Mouse (Mus musculus) left cerebral cortex, adult 8-10 months (tissue): ENCODE data around the gene Clmp. TPM values are rescaled to one million over a fixed set of nuclear protein-coding genes. Genes with fewer than 3 reads are reported as not detected.

Experiments used
- DNase-seq, 2 experiments: peaks; one replicate each; pipeline ENCODE4 v3.0.0; 2022; ENCODE audit warnings: low spot score in 2 of 2
- total RNA-seq, 4 experiments: library from RNA; stranded (reverse); gene quantifications; 2 replicates each; pipeline ENCODE4 v1.2.4; 2022

The Clmp gene
- total RNA-seq: 10 to 100 TPM; 23.9 to 26.1 (median 25.0) TPM

- no peak for DNase-seq
Observed at GRCm38 (mm10) chr9:40685801-40686420, at the start of gene Clmp. Gene Clmp (plus strand): TSS chr9:40685962.

GRCm38 (mm10) chr9:40636054-40636453, 49.7 kb upstream of the Clmp start:
- no peak for DNase-seq

GRCm38 (mm10) chr9:40637705-40638393, 47.9 kb upstream of the Clmp start:
- DNase-seq: no peak

GRCm38 (mm10) chr9:40638394-40639049, 47.2 kb upstream of the Clmp start:
- DNase-seq: no peak

GRCm38 (mm10) chr9:40639536-40640187, 46.1 kb upstream of the Clmp start:
- no peak for DNase-seq

GRCm38 (mm10) chr9:40641318-40641717, 44.4 kb upstream of the Clmp start:
- no peak for DNase-seq

GRCm38 (mm10) chr9:40642470-40643220, 43.1 kb upstream of the Clmp start:
- DNase-seq: no peak

- no peak for DNase-seq
Observed at GRCm38 (mm10) chr9:40649444-40649843, 36.3 kb upstream of the Clmp start.

GRCm38 (mm10) chr9:40649983-40650382, 35.8 kb upstream of the Clmp start:
- DNase-seq: no peak

GRCm38 (mm10) chr9:40651239-40651859, 34.4 kb upstream of the Clmp start:
- no peak for DNase-seq

- DNase-seq: no peak
Observed at GRCm38 (mm10) chr9:40652757-40653156, 33.0 kb upstream of the Clmp start.

GRCm38 (mm10) chr9:40666190-40666803, 19.5 kb upstream of the Clmp start:
- no peak for DNase-seq

- DNase-seq: no peak
Observed at GRCm38 (mm10) chr9:40670313-40670712, 15.4 kb upstream of the Clmp start, which contains the start of gene Gm21915. Gene Gm21915 (plus strand): TSS chr9:40670613.

GRCm38 (mm10) chr9:40671323-40671930, 14.3 kb upstream of the Clmp start:
- DNase-seq: no peak

GRCm38 (mm10) chr9:40675203-40675958, 10.4 kb upstream of the Clmp start:
- no peak for DNase-seq

GRCm38 (mm10) chr9:40678653-40679052, 7.1 kb upstream of the Clmp start:
- DNase-seq: no peak

- no peak for DNase-seq
Observed at GRCm38 (mm10) chr9:40686421-40686899, 698 bp downstream of the Clmp start.

- DNase-seq: no peak
Observed at GRCm38 (mm10) chr9:40687053-40687452, 1.3 kb downstream of the Clmp start.

- DNase-seq: no peak
Observed at GRCm38 (mm10) chr9:40687553-40687952, 1.8 kb downstream of the Clmp start.
